Mouse (Mus musculus) spleen, postnatal 10 days (tissue): ENCODE data around the gene Lcn3.
"Not testable (repeated sequence)": the region's sequence is repeated elsewhere in the genome, so short reads cannot be mapped to it uniquely, and the experiment has no call there.

Source experiments
- DNase-seq, 2 experiments: peaks; one replicate each; pipeline ENCODE4 v3.0.0; 2021 to 2022; ENCODE audit warnings: low spot score in 2 of 2

The Lcn3 gene

GRCm38 (mm10) chr2:25765269-25765668 is at the start of gene Lcn3:
Gene Lcn3 (plus strand): TSS chr2:25765569.
- DNase-seq = no peak

GRCm38 (mm10) chr2:25717222-25717621 is 48.1 kb upstream of the Lcn3 start:
- no peak for DNase-seq

GRCm38 (mm10) chr2:25733199-25733930 is 32.0 kb upstream of the Lcn3 start:
- DNase-seq = no peak

- DNase-seq = not testable (repeated sequence)
These were observed 28.7 kb upstream of the Lcn3 start, which contains the start of gene Obp2b for GRCm38 (mm10) chr2:25736709-25737108. Gene Obp2b (plus strand): TSS chr2:25737009.

GRCm38 (mm10) chr2:25741671-25742070 is 23.7 kb upstream of the Lcn3 start:
- DNase-seq = no peak

GRCm38 (mm10) chr2:25754201-25754600 is 11.2 kb upstream of the Lcn3 start:
- DNase-seq = no peak

- DNase-seq = no peak
These were observed 7.2 kb upstream of the Lcn3 start for GRCm38 (mm10) chr2:25758064-25758625.

GRCm38 (mm10) chr2:25767764-25768163 is 2.4 kb downstream of the Lcn3 start:
- no peak for DNase-seq

GRCm38 (mm10) chr2:25773507-25773906 is 8.1 kb downstream of the Lcn3 start:
- DNase-seq = no peak

- DNase-seq = no peak
These were observed 9.3 kb downstream of the Lcn3 start for GRCm38 (mm10) chr2:25774640-25775039.

- no peak for DNase-seq
These were observed 10.6 kb downstream of the Lcn3 start for GRCm38 (mm10) chr2:25775991-25776390.

- DNase-seq = no peak
These were observed 11.3 kb downstream of the Lcn3 start, which contains the start of gene Lcn11 for GRCm38 (mm10) chr2:25776717-25777116. Gene Lcn11 (plus strand): TSS chr2:25777017.

- DNase-seq = no peak
These were observed 13.7 kb downstream of the Lcn3 start for GRCm38 (mm10) chr2:25779076-25779475.

GRCm38 (mm10) chr2:25780921-25781320 is 15.6 kb downstream of the Lcn3 start:
- DNase-seq = no peak

GRCm38 (mm10) chr2:25781957-25782356 is 16.6 kb downstream of the Lcn3 start, which contains the start of gene Gm13539:
Gene Gm13539 (plus strand): TSS chr2:25782257.
- no peak for DNase-seq

GRCm38 (mm10) chr2:25785573-25786322 is 20.4 kb downstream of the Lcn3 start:
- DNase-seq = peak in 1 of 2 experiments; percentile 3

- DNase-seq = no peak
These were observed 23.7 kb downstream of the Lcn3 start for GRCm38 (mm10) chr2:25789092-25789491.

GRCm38 (mm10) chr2:25797635-25798034 is 32.3 kb downstream of the Lcn3 start:
- DNase-seq = no peak

- DNase-seq = no peak
These were observed 32.7 kb downstream of the Lcn3 start for GRCm38 (mm10) chr2:25798065-25798464.

GRCm38 (mm10) chr2:25811711-25812110 is 46.3 kb downstream of the Lcn3 start:
- peak in 1 of 2 experiments; percentile 3 for DNase-seq

- DNase-seq = peak in 1 of 2 experiments; percentile 5
These were observed 48.0 kb downstream of the Lcn3 start for GRCm38 (mm10) chr2:25813364-25813763.

GRCm38 (mm10) chr2:25815748-25816147 is 50.4 kb downstream of the Lcn3 start, which contains the start of gene Glt6d1:
Gene Glt6d1 (minus strand): TSS chr2:25815848.
- peak in 1 of 2 experiments; percentile 1 for DNase-seq
